Comparison of ENCODE assay signal across 12 mouse cellular contexts in the genomic region with DNA sequence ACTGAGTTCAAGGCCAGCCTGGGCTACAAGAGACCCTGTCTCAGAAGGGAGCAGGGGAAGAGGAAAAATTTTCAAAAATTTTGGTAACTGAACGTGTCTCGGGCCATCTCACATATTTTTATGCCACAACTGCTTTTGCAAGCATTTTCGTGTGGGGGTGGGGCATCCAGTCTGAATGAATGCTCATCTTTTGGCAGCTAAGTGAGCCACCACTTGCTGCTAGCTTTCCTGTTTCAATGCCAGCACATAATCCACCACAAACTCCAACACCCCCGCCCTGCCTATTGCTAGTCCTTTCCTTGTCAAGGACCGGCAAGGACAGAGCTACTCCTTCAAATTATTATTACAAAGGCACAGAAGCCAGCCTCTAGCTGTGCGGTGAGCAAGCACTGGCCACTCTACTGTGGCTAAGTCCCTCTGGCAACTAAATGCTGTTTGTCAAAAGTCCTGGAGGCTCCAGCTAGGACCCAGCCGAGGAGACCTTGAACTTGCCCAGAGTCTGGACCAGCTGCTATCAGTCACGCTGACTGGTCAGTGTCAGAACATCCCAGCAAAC.
DNase-seq lines count a peak whose midpoint lies in the region; ATAC-seq and TF ChIP-seq lines count a peak whose summit lies in the region.
"Had no signal": no experiment of that assay in that cellular context is flagged by ENCODE, and none has a peak within 500 bp of the region (broad histone marks: within the 10 kb centered on the region; RNA-seq: fewer than 3 reads in every experiment).

No protein-coding gene starts in this region.

- H3K9ac ChIP-seq in embryonic facial prominence, embryonic 14.5 days (ENCODE audit: low read depth, low read length) = no peak overlapping the region
- H3K9ac ChIP-seq in lung, postnatal 0 days (replicated peaks; ENCODE audit: low read depth) = no peak overlapping the region
- H3K9ac ChIP-seq: embryonic facial prominence, embryonic 15.5 days; forebrain, embryonic 13.5 days; liver, postnatal 0 days had no signal

- no peak overlapping the region for H3K4me3 ChIP-seq in embryonic facial prominence, embryonic 14.5 days (ENCODE audit: low read depth, low read length)
- H3K4me3 ChIP-seq in embryonic facial prominence, embryonic 10.5 days = no peak overlapping the region
- no peak overlapping the region for H3K4me3 ChIP-seq in lung, postnatal 0 days (ENCODE audit: low read depth, low read length)
- H3K4me3 ChIP-seq in midbrain, embryonic 10.5 days = no peak overlapping the region
- H3K4me3 ChIP-seq: embryonic facial prominence, embryonic 15.5 days; forebrain, embryonic 13.5 days had no signal

- no peaks in the 10 kb centered on the region for H3K36me3 ChIP-seq in embryonic facial prominence, embryonic 14.5 days (ENCODE audit: control insufficient read depth, insufficient read depth, low read length)
- no peaks in the 10 kb centered on the region for H3K36me3 ChIP-seq in embryonic facial prominence, embryonic 10.5 days (replicated peaks)
- H3K36me3 ChIP-seq in lung, postnatal 0 days (ENCODE audit: insufficient read depth, low read length) = no peaks in the 10 kb centered on the region
- no peaks in the 10 kb centered on the region for H3K36me3 ChIP-seq in midbrain, embryonic 10.5 days
- H3K36me3 ChIP-seq: embryonic facial prominence, embryonic 15.5 days had no signal

- peaks cover 4% of the 10 kb centered on the region; the same call in 1 of the 2 replicates for H3K27me3 ChIP-seq in embryonic facial prominence, embryonic 14.5 days (replicated peaks; ENCODE audit: control insufficient read depth, insufficient read depth, low read length)
- peaks cover 38% of the 10 kb centered on the region for H3K27me3 ChIP-seq in embryonic facial prominence, embryonic 10.5 days (replicated peaks; ENCODE audit: low read depth, poor library complexity, severe bottlenecking)
- H3K27me3 ChIP-seq in lung, postnatal 0 days (replicated peaks; ENCODE audit: insufficient read depth, low read length) = 0 out of 2 replicates have a peak, but pooled peaks cover 6% of the 10 kb centered on the region
- peaks cover 32% of the 10 kb centered on the region for H3K27me3 ChIP-seq in midbrain, embryonic 10.5 days (ENCODE audit: low read depth, poor library complexity, severe bottlenecking)
- H3K27me3 ChIP-seq: forebrain, embryonic 13.5 days had no signal

- H3K27ac ChIP-seq in embryonic facial prominence, embryonic 14.5 days (replicated peaks; ENCODE audit: low read depth, low read length) = no peak overlapping the region
- no peak overlapping the region for H3K27ac ChIP-seq in embryonic facial prominence, embryonic 10.5 days (replicated peaks)
- no peak overlapping the region for H3K27ac ChIP-seq in lung, postnatal 0 days (ENCODE audit: low read length)
- no peak overlapping the region for H3K27ac ChIP-seq in midbrain, embryonic 10.5 days (replicated peaks)
- H3K27ac ChIP-seq: embryonic facial prominence, embryonic 15.5 days; forebrain, embryonic 13.5 days; kidney, postnatal 0 days had no signal

- ATAC-seq in embryonic facial prominence, embryonic 14.5 days (ENCODE audit: low read depth) = no peak
- no peak for ATAC-seq in lung, postnatal 0 days
- ATAC-seq: forebrain, embryonic 13.5 days; liver, postnatal 0 days had no signal

- H3K4me1 ChIP-seq in embryonic facial prominence, embryonic 14.5 days (ENCODE audit: control insufficient read depth, insufficient read depth, low read length) = peaks cover 8% of the 10 kb centered on the region
- H3K4me1 ChIP-seq in embryonic facial prominence, embryonic 10.5 days = peaks cover 15% of the 10 kb centered on the region
- no peaks in the 10 kb centered on the region for H3K4me1 ChIP-seq in lung, postnatal 0 days (ENCODE audit: insufficient read depth, low read depth, low read length)
- H3K4me1 ChIP-seq in midbrain, embryonic 10.5 days = peaks cover 8% of the 10 kb centered on the region

- TF ChIP-seq CTCF in lung, postnatal 0 days (IDR thresholded peaks at IDR 0.05) = no peak

- H3K4me2 ChIP-seq in embryonic facial prominence, embryonic 14.5 days (ENCODE audit: low read depth, low read length) = no peak overlapping the region
- no peak overlapping the region for H3K4me2 ChIP-seq in lung, postnatal 0 days (replicated peaks; ENCODE audit: low read depth, low read length)
- H3K4me2 ChIP-seq: embryonic facial prominence, embryonic 15.5 days; forebrain, embryonic 13.5 days had no signal

- DNase-seq in embryonic facial prominence, embryonic 14.5 days (ENCODE audit: low spot score) = peak; percentile 20
- no peak for DNase-seq in embryonic facial prominence, embryonic 10.5 days (ENCODE audit: low spot score)
- DNase-seq in lung, postnatal 0 days (ENCODE audit: low spot score) = peak; percentile 35
- DNase-seq in lung, postnatal 4 days = no peak
- DNase-seq in Muller cell, postnatal 12 days (ENCODE audit: inconsistent ontology term) = peak; percentile 34
- DNase-seq in brain, adult 2 months (ENCODE audit: low read depth, low spot score) = peak; percentile 53
- no peak for DNase-seq in spleen, adult 12 weeks (ENCODE audit: low spot score)
- no peak for DNase-seq in midbrain, embryonic 10.5 days (ENCODE audit: low spot score)
- DNase-seq: liver, postnatal 0 days had no signal

- no peak for TF ChIP-seq EP300 in lung, postnatal 0 days (IDR thresholded peaks at IDR 0.05)

- WGBS in embryonic facial prominence, embryonic 14.5 days = 84% methylated on average over 8 of the region's 8 CpGs
- WGBS in embryonic facial prominence, embryonic 10.5 days = 87% methylated on average over 8 of the region's 8 CpGs
- 68% methylated on average over 8 of the region's 8 CpGs for WGBS in lung, postnatal 0 days
- 84% methylated on average over 8 of the region's 8 CpGs for WGBS in midbrain, embryonic 10.5 days

- 0 out of 2 replicates have a peak, but pooled peaks cover 10% of the 10 kb centered on the region for H3K9me3 ChIP-seq in embryonic facial prominence, embryonic 14.5 days (ENCODE audit: control insufficient read depth, low read length)
- peaks cover 22% of the 10 kb centered on the region for H3K9me3 ChIP-seq in embryonic facial prominence, embryonic 10.5 days
- peaks cover 9% of the 10 kb centered on the region for H3K9me3 ChIP-seq in lung, postnatal 0 days (ENCODE audit: low read length)
- peaks cover 22% of the 10 kb centered on the region for H3K9me3 ChIP-seq in midbrain, embryonic 10.5 days (replicated peaks)
- H3K9me3 ChIP-seq: embryonic facial prominence, embryonic 15.5 days had no signal

Comparison
In these comparisons a context has a peak if more than half of its experiments do, and no peak if none do; other contexts are left out.
1. DNase-seq: peak in embryonic facial prominence, embryonic 14.5 days (single experiment), lung, postnatal 0 days (single experiment), Muller cell, postnatal 12 days (single experiment) and brain, adult 2 months (single experiment); none in embryonic facial prominence, embryonic 10.5 days (single experiment), lung, postnatal 4 days (0 of 2), spleen, adult 12 weeks (single experiment) and midbrain, embryonic 10.5 days (single experiment).